Mouse (Mus musculus) limb, embryonic 14.5 days (tissue): Measurements from ENCODE around the gene Kyat1. TPM values are rescaled to one million over a fixed set of nuclear protein-coding genes. Genes with fewer than 3 reads are reported as not detected.

Experiments
- ATAC-seq: fragments of 200-750 bp; cut with Nextera tagmentation; 2 replicates; pipeline ENCODE4 v1.8.0; 2017; ENCODE audit warnings: low read depth, moderate number of reproducible peaks, moderate TSS enrichment; ENCODE audit not compliant: low FRiP score
- DNase-seq: peaks from one replicate; pipeline ENCODE4 v3.0.0-alpha.2; 2015; ENCODE audit warnings: low spot score
- H3K27ac ChIP-seq: fragments of 300-500 bp; sonication (generic); replicated peaks from 2 replicates; pipeline ENCODE4 v1.5.1; 2014; ENCODE audit warnings: low read depth, mild to moderate bottlenecking, low read length, moderate library complexity, mixed read lengths
- H3K27me3 ChIP-seq: fragments of 300-500 bp; sonication (generic); 2 replicates; pipeline ENCODE4 v1.6.1; 2014; ENCODE audit warnings: low read length, mixed read lengths; ENCODE audit not compliant: control insufficient read depth, insufficient read depth
- H3K36me3 ChIP-seq: fragments of 300-500 bp; sonication (generic); 2 replicates; pipeline ENCODE4 v1.6.1; 2014; ENCODE audit warnings: mild to moderate bottlenecking, low read length, moderate library complexity, mixed read lengths; ENCODE audit not compliant: control insufficient read depth, insufficient read depth
- H3K4me1 ChIP-seq: fragments of 300-500 bp; sonication (generic); 2 replicates; pipeline ENCODE4 v1.6.1; 2014; ENCODE audit warnings: antibody characterized with exemption, low read length, mixed read lengths; ENCODE audit not compliant: control insufficient read depth, insufficient read depth
- H3K4me2 ChIP-seq: fragments of 300-500 bp; sonication (generic); replicated peaks from 2 replicates; pipeline ENCODE4 v1.6.1; 2014; ENCODE audit warnings: low read depth, mild to moderate bottlenecking, low read length, moderate library complexity; ENCODE audit not compliant: severe bottlenecking
- H3K4me3 ChIP-seq: fragments of 300-500 bp; sonication (generic); replicated peaks from 2 replicates; pipeline ENCODE4 v1.5.1; 2014; ENCODE audit warnings: low read length
- H3K9ac ChIP-seq: fragments of 300-500 bp; sonication (generic); 2 replicates; pipeline ENCODE4 v1.6.1; 2014; ENCODE audit warnings: mild to moderate bottlenecking, low read depth, low read length, moderate library complexity; ENCODE audit not compliant: severe bottlenecking
- H3K9me3 ChIP-seq: fragments of 300-500 bp; sonication (generic); 2 replicates; pipeline ENCODE4 v1.6.1; 2016; ENCODE audit warnings: low read length; ENCODE audit not compliant: control insufficient read depth
- POLR2A ChIP-seq: fragments of 200-500 bp; IDR thresholded peaks from 2 replicates; pipeline ENCODE4 v1.8.0; 2012; ENCODE audit warnings: inconsistent platforms, mild to moderate bottlenecking, moderate library complexity, borderline replicate concordance; ENCODE audit not compliant: insufficient read depth, insufficient read length; ENCODE audit errors: extremely low read depth
- WGBS: fragments of 180-500 bp; shearing (Covaris S2); extraction: QIAGEN DNeasy Blood & Tissue Kit; methylation state at CpG from one replicate; pipeline ENCODE4 v1.1.7; 2014; 5-methylcytosine and 5-hydroxymethylcytosine counted together
- polyA plus RNA-seq, 2 experiments: library from polyadenylated mRNA; depleted of rRNA in 1 of 2; stranded (reverse) in 1 of 2; unstranded in 1 of 2; fragments of >200 nt; fragmentation: Nextera tagmentation in 1 of 2; extraction: Ambion mirVana in 1 of 2; gene quantifications; 2 replicates each; pipeline versions ENCODE4 v1.2.1 to v1.2.3; 2012 to 2014

Gene Kyat1
- polyA plus RNA-seq, 2 experiments = 10.2 to 24.5 TPM

DNA sequence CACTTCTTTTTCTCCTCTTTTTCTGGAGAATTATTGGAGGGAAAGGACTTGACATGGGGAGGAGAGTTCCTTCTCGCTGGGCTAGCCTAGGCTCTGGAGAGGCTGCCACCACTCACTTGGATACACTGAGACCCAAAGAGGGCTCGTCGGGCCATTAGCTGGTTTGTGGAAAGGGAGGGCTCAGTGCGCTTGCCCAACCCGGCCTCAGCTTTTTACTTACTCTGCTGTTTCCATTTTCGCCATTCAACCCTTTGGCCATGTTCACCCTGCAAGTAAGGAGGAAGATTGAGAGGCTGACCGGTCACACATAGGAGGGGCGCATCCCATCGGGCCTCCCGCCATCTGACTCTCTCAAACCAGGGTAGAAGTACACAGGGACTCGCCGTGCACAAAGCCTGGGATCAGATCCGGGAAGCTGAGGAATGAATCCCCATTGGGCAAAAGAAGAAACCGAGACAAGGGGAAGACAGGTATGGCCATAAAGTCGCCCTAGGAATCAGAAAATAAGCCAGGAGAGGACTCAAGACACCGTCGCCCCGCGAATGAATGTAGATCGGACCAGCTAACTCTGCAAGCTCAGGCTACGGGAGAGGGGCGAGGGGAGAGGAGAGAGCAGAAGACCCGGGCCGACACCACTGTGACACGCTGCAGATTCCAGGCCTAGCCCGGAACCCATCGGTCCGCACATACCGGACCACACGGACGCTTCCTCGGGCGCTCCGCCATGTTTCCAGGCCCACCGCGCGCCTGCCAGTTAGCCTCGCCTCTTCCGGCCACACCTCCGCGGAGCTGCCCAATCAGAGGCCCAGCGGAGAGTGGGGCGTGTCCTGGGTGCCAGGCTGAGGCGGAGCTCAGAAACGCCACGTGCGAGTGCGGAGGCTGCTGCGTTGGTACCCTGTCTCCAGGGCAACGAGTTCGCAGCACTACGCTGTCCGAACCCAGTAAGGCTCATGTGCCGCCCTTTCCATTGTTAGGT is 27.7 kb downstream of the Kyat1 start, which contains the start of gene Spout1:
Gene Spout1 (minus strand): TSS at position 760 of the 976 bp plus-strand sequence.
- Histone ChIP-seq H3K36me3 (peaks cover 36% of the 10 kb centered on the region), H3K9ac (peak within 1 kb of the TSS; percentile 78), H3K27me3 (no peaks in the 10 kb centered on the region), H3K4me1 (peaks cover 8% of the 10 kb centered on the region), H3K4me2 (peak within 1 kb of the TSS; percentile 75), H3K4me3 (peak within 1 kb of the TSS; percentile 79), H3K9me3 (no peaks in the 10 kb centered on the region), H3K27ac (0 out of 2 replicates have a peak within 1 kb of the TSS, but pooled peaks have one; percentile 20)
- peak; percentile 97 for ATAC-seq
- no peak for TF ChIP-seq POLR2A
- peak; percentile 95 for DNase-seq
- WGBS = 3% methylated on average over 49 of the region's 54 CpGs

DNA sequence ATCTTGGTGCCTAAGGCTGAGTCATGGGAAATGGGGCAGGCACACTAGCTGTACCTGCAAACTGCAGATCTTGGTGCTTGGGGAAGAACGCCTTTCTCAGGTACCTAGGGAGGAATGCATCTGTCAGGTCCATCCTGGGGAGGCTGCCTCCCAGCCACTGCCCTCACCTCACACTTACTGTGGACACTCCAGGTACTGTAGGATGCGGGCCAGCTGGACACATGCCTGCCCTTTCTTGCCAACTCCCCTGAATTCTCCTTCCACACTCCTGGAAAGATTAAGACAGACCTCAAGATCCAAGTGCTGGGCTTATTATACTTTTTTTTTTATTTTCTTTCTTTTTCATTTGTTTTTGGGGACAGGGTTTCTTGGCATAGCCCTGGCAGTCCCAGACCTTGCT is 29.1 kb downstream of the Kyat1 start:
- TF ChIP-seq POLR2A = no peak
- 100% methylated on average over 2 of the region's 2 CpGs for WGBS
- Histone ChIP-seq H3K9ac (no peak overlapping the region), H3K4me1 (peaks cover 8% of the 10 kb centered on the region), H3K9me3 (no peaks in the 10 kb centered on the region), H3K4me2 (no peak overlapping the region), H3K36me3 (peaks cover 41% of the 10 kb centered on the region), H3K4me3 (no peak overlapping the region), H3K27me3 (no peaks in the 10 kb centered on the region), H3K27ac (no peak overlapping the region)
- DNase-seq (no peak), ATAC-seq (no peak)

DNA sequence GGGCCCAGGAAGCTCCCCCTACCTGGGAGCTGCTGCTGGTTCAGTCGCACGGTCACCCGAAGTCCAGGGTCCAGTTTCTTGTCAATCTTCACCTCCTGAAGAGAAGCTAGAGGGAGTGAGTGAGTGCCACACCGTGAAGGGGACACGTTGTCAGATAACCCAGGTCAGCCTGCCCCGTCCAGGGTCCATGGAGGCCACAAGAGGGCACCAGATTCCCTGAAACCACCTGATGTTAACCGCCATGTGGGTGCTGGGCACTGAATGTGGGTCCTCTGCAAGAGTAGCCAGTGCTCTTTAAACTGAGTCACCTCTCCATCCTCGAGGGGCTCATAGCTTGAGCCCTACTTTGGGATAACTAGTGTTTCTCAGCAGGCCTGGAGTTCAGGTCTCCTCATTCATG is 29.8 kb downstream of the Kyat1 start:
- no peaks in the 10 kb centered on the region for H3K27me3 ChIP-seq
- no peaks in the 10 kb centered on the region for H3K9me3 ChIP-seq
- TF ChIP-seq POLR2A = no peak
- ATAC-seq = no peak
- H3K4me2 ChIP-seq = no peak overlapping the region
- H3K36me3 ChIP-seq = peaks cover 41% of the 10 kb centered on the region
- no peak overlapping the region; the same call in 1 of the 2 replicates for H3K4me3 ChIP-seq
- no peak overlapping the region for H3K9ac ChIP-seq
- H3K4me1 ChIP-seq = peaks cover 8% of the 10 kb centered on the region
- H3K27ac ChIP-seq = no peak overlapping the region
- WGBS = 91% methylated on average over 8 of the region's 8 CpGs
- no peak for DNase-seq

DNA sequence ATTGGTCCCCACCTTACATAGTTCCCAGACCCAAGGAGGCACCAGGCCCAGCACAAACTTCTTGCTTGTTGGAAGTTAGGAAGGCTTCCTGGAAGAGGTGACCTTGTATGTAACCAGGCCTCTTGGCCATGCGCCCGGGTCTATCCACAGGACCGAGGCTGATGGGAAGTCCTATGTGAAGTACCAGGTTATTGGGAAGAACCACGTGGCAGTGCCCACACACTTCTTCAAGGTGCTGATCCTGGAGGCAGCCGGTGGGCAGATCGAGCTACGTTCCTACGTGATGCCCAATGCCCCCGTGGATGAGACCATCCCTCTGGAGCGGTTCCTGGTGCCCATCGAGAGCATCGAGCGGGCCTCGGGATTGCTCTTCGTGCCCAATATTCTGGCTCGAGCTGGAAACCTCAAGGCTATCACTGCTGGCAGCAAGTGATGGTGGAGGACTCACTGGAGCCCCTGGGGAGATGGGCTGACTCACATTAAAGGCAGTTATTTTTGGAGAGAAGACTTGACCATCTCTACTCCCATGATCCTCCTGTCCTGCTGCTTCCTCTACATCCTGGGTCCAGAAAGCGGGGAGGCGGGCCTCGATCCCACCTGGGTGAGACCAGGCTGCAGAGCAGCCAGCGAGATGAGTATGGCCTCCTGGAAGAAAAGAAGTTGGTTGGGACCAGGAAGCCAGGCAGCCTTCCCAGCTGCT is 32.0 kb downstream of the Kyat1 start:
- 96% methylated on average over 20 of the region's 20 CpGs for WGBS
- H3K27me3 ChIP-seq = no peaks in the 10 kb centered on the region
- H3K4me3 ChIP-seq = no peak overlapping the region
- H3K27ac ChIP-seq = no peak overlapping the region
- TF ChIP-seq POLR2A = no peak
- peaks cover 8% of the 10 kb centered on the region for H3K4me1 ChIP-seq
- ATAC-seq (no peak), DNase-seq (no peak)
- H3K9me3 ChIP-seq = no peaks in the 10 kb centered on the region
- H3K9ac ChIP-seq = no peak overlapping the region
- H3K4me2 ChIP-seq = no peak overlapping the region
- peaks cover 41% of the 10 kb centered on the region for H3K36me3 ChIP-seq

DNA sequence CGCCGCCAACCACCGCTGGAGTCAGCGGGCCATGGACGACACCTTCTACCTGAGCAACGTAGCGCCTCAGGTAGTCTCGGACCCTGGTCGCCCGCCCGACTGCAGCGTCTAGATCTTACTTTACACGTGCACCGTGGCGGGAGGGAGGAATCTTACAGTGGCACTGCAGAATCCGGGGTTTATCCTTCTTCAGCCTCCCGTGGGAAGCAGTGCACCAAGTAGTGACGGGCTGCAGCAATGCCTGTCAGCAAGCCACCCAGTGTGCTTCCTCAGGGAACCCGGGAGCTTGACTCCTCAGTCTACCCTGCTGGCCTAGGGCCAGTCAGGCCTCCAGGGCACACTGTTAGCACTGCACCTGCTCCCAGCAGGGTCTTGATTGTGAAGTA is 33.7 kb downstream of the Kyat1 start:
- peaks cover under 1% of the 10 kb centered on the region; the same call in 1 of the 2 replicates for H3K4me1 ChIP-seq
- no peak for ATAC-seq
- peaks cover 41% of the 10 kb centered on the region for H3K36me3 ChIP-seq
- no peak for DNase-seq
- TF ChIP-seq POLR2A = no peak
- H3K9ac ChIP-seq = peak overlapping the region; percentile 67
- 0 out of 2 replicates have a peak, but pooled peaks cover under 1% of the 10 kb centered on the region for H3K9me3 ChIP-seq
- peak overlapping the region; percentile 61 for H3K4me3 ChIP-seq
- 2% methylated on average over 18 of the region's 19 CpGs for WGBS
- no peaks in the 10 kb centered on the region for H3K27me3 ChIP-seq
- peak overlapping the region; percentile 64; the same call in 1 of the 2 replicates for H3K27ac ChIP-seq
- peak overlapping the region; percentile 94 for H3K4me2 ChIP-seq
